Mouse (Mus musculus) heart, adult 2 months (tissue): ENCODE results near the gene Nfatc2.

ENCODE experiments used
- CTCF ChIP-seq: fragments of 200-600 bp; IDR thresholded peaks from 2 replicates; pipeline ENCODE4 v1.8.1; 2022; ENCODE audit warnings: antibody characterized with exemption, mild to moderate bottlenecking, moderate library complexity
- EP300 ChIP-seq: fragments of 200-500 bp; IDR thresholded peaks from 2 replicates; pipeline ENCODE4 v1.6.1; 2011; ENCODE audit warnings: low read depth, low read length, control low read depth; ENCODE audit not compliant: insufficient read depth
- POLR2A ChIP-seq: fragments of 200-500 bp; IDR thresholded peaks from 2 replicates; pipeline ENCODE4 v1.6.1; 2011; ENCODE audit warnings: mild to moderate bottlenecking, low read depth, low read length, control low read depth; ENCODE audit not compliant: insufficient read depth

DNA sequence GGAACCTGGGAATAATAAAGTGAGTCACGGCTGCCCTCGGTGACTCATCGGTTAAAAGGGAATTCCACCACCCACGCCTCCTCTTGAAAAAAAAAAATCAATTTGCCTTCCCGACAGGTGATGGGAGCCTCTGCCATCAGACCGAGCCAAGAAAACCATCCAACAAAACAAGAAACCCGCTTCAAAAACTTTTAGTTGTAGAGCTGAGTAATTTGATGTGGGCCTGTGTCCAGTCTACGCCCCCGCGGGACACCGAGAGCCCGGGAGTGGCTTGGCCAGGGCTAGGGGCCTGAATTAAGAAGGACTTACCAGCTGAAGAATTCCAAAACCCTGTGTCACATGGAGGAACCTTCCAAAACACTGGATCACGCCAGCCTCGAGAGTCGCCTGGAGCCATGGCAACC lies 83.2 kb downstream of the Nfatc2 start:
- no peak for TF ChIP-seq CTCF
- TF ChIP-seq EP300 = no peak
- no peak for TF ChIP-seq POLR2A
